Mouse (Mus musculus): ENCODE results near the gene OR5BS1P. TPM values are rescaled to one million over a fixed set of nuclear protein-coding genes. Genes with fewer than 3 reads are reported as not detected.

Gene OR5BS1P
- polyA plus RNA-seq, 1 experiment from 2014 or later: not detected

DNA sequence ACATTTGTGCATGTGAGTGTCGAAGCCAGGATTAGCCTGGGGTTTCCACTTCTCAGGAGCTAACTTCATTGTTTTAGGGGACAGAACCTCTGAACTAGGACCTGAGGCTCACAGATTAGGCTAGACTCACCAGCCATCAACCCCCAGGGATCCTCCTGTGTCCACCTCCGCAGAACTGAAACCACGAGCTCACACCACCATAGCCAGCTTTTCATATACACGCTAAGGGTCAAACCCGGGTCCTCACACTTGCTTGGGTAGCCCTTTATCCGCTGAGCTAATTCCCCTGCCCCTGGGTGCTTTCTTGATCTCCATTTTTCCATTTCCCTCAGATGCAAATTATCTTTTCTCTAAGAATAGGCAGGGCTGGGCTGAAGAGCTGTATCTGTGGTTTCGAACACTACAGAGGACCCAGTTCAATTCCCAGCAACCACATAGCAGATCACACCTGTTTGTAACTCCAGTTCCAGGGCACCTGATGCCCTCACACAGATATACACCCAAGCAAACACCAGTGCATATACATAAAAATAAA lies 9.9 kb downstream of the OR5BS1P start:
- no peaks in the 10 kb centered on the region for H3K36me3 ChIP-seq (ENCODE audit: control insufficient read depth, insufficient read depth)
- H3K4me2 ChIP-seq (replicated peaks; ENCODE audit: low read depth): no peak overlapping the region
- H3K27ac ChIP-seq (ENCODE audit: low read depth, low read length): no peak overlapping the region
- no peak for TF ChIP-seq CTCF (IDR thresholded peaks at IDR 0.05; ENCODE audit: low read depth)
- no peaks in the 10 kb centered on the region for H3K4me1 ChIP-seq (replicated peaks; ENCODE audit: control insufficient read depth, insufficient read depth, low read length)
- H3K4me3 ChIP-seq (ENCODE audit: low read depth, low read length): no peak overlapping the region
- no peaks in the 10 kb centered on the region for H3K9me3 ChIP-seq (ENCODE audit: control insufficient read depth)
- ATAC-seq: no peak
- H3K9ac ChIP-seq (ENCODE audit: low read depth, low read length): no peak overlapping the region
- WGBS: 75% methylated on average over 7 of the region's 7 CpGs
- 0 out of 2 replicates have a peak, but pooled peaks cover 3% of the 10 kb centered on the region for H3K27me3 ChIP-seq (replicated peaks; ENCODE audit: control insufficient read depth, insufficient read depth, low read length)

DNA sequence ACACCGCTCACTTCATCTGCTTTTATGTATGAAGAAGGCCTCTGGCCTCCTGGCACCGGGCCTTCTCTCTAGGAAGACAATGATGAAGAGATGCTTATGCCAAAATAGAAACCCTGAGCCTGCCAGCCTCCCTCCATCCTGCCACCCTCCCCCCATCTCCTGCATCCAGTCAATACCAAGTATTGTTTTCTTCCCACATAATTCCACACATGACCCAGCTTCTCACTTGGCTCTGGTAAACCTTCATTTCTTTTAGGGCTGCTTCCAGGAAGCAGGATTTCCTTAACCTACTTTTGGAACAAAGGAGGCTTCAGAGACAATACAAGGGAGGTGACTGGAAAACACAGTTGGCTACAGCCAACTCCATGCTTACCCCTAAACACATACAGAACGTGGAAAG lies 13.0 kb downstream of the OR5BS1P start, which contains the start of gene Lalba:
Gene Lalba, minus strand, starts transcription at position 21 of the 400 bp plus-strand sequence.
- no peak for TF ChIP-seq CTCF (IDR thresholded peaks at IDR 0.05; ENCODE audit: low read depth)
- no peaks in the 10 kb centered on the region for H3K9me3 ChIP-seq (ENCODE audit: control insufficient read depth)

DNA sequence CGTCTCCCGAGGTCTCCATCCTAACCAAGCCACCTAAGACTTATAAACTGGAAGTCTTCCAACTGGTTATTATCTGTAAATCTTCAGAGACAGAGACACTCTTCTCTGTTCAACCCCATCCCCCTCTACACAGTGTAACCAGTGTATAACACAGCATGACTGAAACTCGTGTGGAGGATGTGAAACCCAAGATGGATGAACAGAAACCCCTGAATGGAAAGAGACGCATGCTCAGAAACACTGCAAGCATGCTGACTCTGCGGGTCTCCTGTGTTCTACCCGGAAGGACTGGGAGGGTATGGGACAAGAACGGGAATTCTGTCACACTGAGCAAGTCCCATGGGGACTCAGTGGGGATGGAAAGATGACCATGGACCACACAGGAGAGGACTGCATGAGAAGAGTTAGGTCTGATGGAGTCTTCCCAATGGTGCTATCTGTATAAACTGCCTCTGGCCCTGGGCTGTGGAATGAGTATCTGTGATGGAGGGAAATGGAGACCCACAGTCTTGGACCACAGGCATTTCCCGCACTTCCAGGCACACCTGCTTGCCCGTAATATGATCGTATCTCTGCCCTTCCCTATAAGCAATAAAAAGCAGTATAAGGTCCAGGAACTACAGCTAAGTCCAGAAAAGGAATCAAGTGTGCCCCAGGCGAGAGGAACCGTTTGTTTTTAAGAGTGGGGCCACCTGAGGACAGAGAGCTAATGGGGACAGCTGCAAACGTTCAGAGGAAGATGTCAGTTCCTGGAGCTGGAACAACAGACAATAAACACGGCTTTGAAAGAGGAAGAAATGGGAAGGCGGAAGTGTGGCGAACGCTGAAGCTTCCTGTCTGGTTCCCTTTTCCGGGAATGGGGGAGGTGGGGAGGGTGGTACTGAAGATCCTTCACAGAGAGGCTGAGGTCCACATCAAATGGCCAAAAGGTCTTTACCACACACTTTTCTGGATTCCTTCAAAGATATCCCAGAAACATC lies 14.5 kb downstream of the OR5BS1P start:
- H3K9me3 ChIP-seq (ENCODE audit: control insufficient read depth): no peaks in the 10 kb centered on the region
- 0 out of 2 replicates have a peak overlapping the region, but pooled peaks have one; percentile 21 for H3K4me2 ChIP-seq (replicated peaks; ENCODE audit: low read depth)
- no peak overlapping the region for H3K4me3 ChIP-seq (ENCODE audit: low read depth, low read length)
- WGBS: 49% methylated on average over 18 of the region's 18 CpGs
- H3K4me1 ChIP-seq (replicated peaks; ENCODE audit: control insufficient read depth, insufficient read depth, low read length): no peaks in the 10 kb centered on the region
- H3K36me3 ChIP-seq (ENCODE audit: control insufficient read depth, insufficient read depth): no peaks in the 10 kb centered on the region
- H3K9ac ChIP-seq (ENCODE audit: low read depth, low read length): no peak overlapping the region
- H3K27me3 ChIP-seq (replicated peaks; ENCODE audit: control insufficient read depth, insufficient read depth, low read length): no peaks in the 10 kb centered on the region
- TF ChIP-seq CTCF (IDR thresholded peaks at IDR 0.05; ENCODE audit: low read depth): no peak
- peak overlapping the region; percentile 35; the same call in 1 of the 2 replicates for H3K27ac ChIP-seq (ENCODE audit: low read depth, low read length)
- peak; percentile 43; the same call in 1 of the 2 replicates for ATAC-seq

More for the DNA sequence above, 13.0 kb downstream of the OR5BS1P start, which contains the start of gene Lalba:
- H3K4me2 ChIP-seq (replicated peaks; ENCODE audit: low read depth): no peak within 1 kb of the TSS
- H3K4me1 ChIP-seq (replicated peaks; ENCODE audit: control insufficient read depth, insufficient read depth, low read length): no peaks in the 10 kb centered on the region
- no peak within 1 kb of the TSS for H3K9ac ChIP-seq (ENCODE audit: low read depth, low read length)
- no peak within 1 kb of the TSS for H3K27ac ChIP-seq (ENCODE audit: low read depth, low read length)
- 0 out of 2 replicates have a peak, but pooled peaks cover 3% of the 10 kb centered on the region for H3K27me3 ChIP-seq (replicated peaks; ENCODE audit: control insufficient read depth, insufficient read depth, low read length)
- 51% methylated on average over 3 of the region's 3 CpGs for WGBS
- ATAC-seq: no peak
- H3K36me3 ChIP-seq (ENCODE audit: control insufficient read depth, insufficient read depth): no peaks in the 10 kb centered on the region
- H3K4me3 ChIP-seq (ENCODE audit: low read depth, low read length): no peak within 1 kb of the TSS

DNA sequence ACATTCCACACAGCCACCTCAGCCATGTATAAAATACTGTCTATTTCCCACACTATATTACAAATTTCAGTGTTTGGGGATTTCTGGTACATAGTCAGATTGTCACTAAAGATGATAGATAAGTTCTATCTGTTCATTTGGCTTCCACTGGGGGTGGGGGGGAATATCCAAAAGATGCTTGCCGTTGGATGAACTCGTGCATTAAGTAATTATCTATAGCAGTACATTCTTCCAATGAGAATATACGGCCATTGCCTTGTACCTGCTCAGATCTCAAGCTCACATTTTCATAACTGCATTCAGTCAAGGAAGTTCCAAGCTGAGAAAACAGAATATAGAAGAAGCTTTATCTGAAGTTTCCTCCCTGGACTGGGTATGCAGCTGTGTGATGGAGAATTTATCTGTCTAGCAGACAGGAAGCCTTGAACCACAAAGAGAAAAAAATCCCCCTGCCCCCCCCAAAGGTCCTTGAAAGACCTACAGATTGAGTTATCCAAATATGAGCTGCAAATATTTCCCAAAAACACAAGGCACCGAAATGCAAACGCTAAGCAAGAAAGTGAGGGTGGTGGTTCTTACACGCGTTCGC lies 16.8 kb downstream of the OR5BS1P start:
- no peaks in the 10 kb centered on the region for H3K36me3 ChIP-seq (ENCODE audit: control insufficient read depth, insufficient read depth)
- no peak overlapping the region for H3K9ac ChIP-seq (ENCODE audit: low read depth, low read length)
- H3K27me3 ChIP-seq (replicated peaks; ENCODE audit: control insufficient read depth, insufficient read depth, low read length): no peaks in the 10 kb centered on the region
- no peak for TF ChIP-seq CTCF (IDR thresholded peaks at IDR 0.05; ENCODE audit: low read depth)
- H3K27ac ChIP-seq (ENCODE audit: low read depth, low read length): no peak overlapping the region
- H3K9me3 ChIP-seq (ENCODE audit: control insufficient read depth): no peaks in the 10 kb centered on the region
- H3K4me3 ChIP-seq (ENCODE audit: low read depth, low read length): no peak overlapping the region
- 93% methylated on average over 8 of the region's 8 CpGs for WGBS
- ATAC-seq: no peak
- H3K4me1 ChIP-seq (replicated peaks; ENCODE audit: control insufficient read depth, insufficient read depth, low read length): no peaks in the 10 kb centered on the region
- H3K4me2 ChIP-seq (replicated peaks; ENCODE audit: low read depth): no peak overlapping the region

DNA sequence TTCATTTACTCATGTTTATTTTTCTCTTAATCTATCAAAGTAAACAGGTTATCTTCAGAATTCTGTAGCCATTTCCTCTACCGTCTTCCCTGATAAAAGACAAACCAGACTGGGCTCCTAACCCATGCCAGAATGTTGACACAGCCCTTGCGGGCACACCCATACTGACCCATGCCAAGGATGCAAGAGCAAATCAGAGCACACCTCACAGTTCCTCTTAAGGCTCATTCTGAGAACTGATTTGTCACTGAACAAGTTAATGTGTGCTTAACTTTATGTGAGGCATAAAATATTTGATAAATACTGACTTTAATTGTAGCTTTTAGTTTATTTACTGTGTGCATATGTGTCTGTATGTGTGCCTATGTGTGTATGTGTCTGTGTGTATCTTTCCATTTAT lies 21.6 kb downstream of the OR5BS1P start:
- Histone ChIP-seq H3K4me2 (replicated peaks; ENCODE audit: low read depth) (no peak overlapping the region), H3K9ac (ENCODE audit: low read depth, low read length) (no peak overlapping the region), H3K27me3 (replicated peaks; ENCODE audit: control insufficient read depth, insufficient read depth, low read length) (no peaks in the 10 kb centered on the region), H3K4me3 (ENCODE audit: low read depth, low read length) (no peak overlapping the region), H3K4me1 (replicated peaks; ENCODE audit: control insufficient read depth, insufficient read depth, low read length) (no peaks in the 10 kb centered on the region), H3K27ac (ENCODE audit: low read depth, low read length) (no peak overlapping the region), H3K9me3 (ENCODE audit: control insufficient read depth) (no peaks in the 10 kb centered on the region), H3K36me3 (ENCODE audit: control insufficient read depth, insufficient read depth) (no peaks in the 10 kb centered on the region)
- WGBS: 37% methylated on average over 2 of the region's 2 CpGs
- no peak for ATAC-seq
- TF ChIP-seq CTCF (IDR thresholded peaks at IDR 0.05; ENCODE audit: low read depth): no peak

DNA sequence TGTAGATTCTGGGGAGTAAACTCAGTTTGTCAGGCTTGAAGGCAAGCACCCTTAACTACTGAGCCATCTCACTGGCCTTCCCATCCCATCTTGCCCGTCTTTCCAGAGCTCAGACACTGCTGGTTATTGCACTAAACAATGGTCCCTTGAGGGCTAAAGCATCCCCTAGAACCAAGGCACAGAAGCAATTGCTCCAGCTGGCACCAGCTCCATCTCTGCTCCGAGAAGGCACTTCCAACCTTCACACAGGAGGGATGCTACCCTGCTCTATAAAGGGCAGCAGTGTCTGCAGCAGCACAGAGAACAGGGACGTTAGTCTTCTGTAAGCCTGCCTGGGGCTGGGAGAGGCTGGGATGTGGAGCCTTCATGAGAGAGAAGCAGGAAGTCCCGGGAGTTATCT lies 22.4 kb downstream of the OR5BS1P start, which contains the start of gene Olfr279:
Gene Olfr279, plus strand, starts transcription at position 301 of the 400 bp plus-strand sequence.
- H3K4me1 ChIP-seq (replicated peaks; ENCODE audit: control insufficient read depth, insufficient read depth, low read length): no peaks in the 10 kb centered on the region
- H3K9me3 ChIP-seq (ENCODE audit: control insufficient read depth): no peaks in the 10 kb centered on the region
- ATAC-seq: no peak
- H3K4me3 ChIP-seq (ENCODE audit: low read depth, low read length): no peak within 1 kb of the TSS
- no peaks in the 10 kb centered on the region for H3K36me3 ChIP-seq (ENCODE audit: control insufficient read depth, insufficient read depth)
- TF ChIP-seq CTCF (IDR thresholded peaks at IDR 0.05; ENCODE audit: low read depth): no peak
- no peak within 1 kb of the TSS for H3K9ac ChIP-seq (ENCODE audit: low read depth, low read length)
- no peak within 1 kb of the TSS for H3K27ac ChIP-seq (ENCODE audit: low read depth, low read length)
- no peak within 1 kb of the TSS for H3K4me2 ChIP-seq (replicated peaks; ENCODE audit: low read depth)
- 56% methylated on average over 4 of the region's 4 CpGs for WGBS
- no peaks in the 10 kb centered on the region for H3K27me3 ChIP-seq (replicated peaks; ENCODE audit: control insufficient read depth, insufficient read depth, low read length)
